Mouse (Mus musculus) retina, embryonic 14.5 days (tissue): ENCODE measurements around the gene Pecam1.
A peak's percentile ranks its signal among the peaks of the same experiment; 100 is the strongest.
"Not testable (repeated sequence)": the region's sequence is repeated elsewhere in the genome, so short reads cannot be mapped to it uniquely, and the experiment has no call there.

ENCODE experiments used
- DNase-seq: peaks from one replicate; pipeline ENCODE4 v3.0.0-alpha.2; 2015; ENCODE audit warnings: low spot score

Gene Pecam1

GRCm38 (mm10) chr11:106666470-106667107 is 83.8 kb downstream of the Pecam1 start:
- no peak for DNase-seq

- DNase-seq, result no peak
Observed at GRCm38 (mm10) chr11:106665841-106666240, 84.6 kb downstream of the Pecam1 start.

DNA sequence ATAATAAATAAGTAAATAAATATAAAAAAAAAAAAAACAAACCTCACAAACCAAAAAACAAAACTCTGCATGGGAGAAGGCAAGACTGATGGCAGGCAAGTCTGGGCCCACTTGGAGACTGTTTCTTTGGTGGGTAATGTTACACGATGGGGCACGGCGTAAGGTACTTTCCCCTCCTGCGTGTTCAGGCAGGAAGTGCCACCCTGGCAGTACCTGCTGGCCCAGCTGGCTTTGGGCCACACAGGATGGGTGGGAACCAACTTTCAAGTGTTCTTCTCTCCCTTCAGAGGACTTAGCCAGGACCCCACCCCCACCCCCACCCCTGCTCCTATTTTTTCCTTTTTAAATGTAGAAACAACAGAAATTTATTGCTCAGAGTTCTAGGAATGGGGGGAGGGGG is 85.1 kb downstream of the Pecam1 start:
- DNase-seq, result no peak

DNA sequence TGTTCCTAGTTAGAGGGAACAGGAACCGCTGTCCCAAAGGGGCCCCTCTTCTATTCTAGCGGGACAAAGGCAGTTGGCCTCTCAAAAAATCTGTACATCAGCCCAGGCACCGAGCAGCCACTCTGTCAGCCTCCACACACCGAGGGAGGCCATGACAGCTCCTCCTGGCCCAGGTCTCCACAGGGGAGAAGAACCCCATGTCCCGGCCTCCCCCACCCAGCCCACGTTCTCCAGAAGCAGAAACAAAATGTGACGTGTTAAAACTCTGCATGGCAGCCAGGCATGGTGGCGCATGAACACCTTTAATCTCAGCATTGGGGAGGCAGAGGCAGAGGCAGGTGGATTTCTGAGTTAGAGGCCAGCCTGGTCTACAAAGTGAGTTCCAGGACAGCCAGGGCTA is 85.7 kb downstream of the Pecam1 start:
- no peak for DNase-seq

DNA sequence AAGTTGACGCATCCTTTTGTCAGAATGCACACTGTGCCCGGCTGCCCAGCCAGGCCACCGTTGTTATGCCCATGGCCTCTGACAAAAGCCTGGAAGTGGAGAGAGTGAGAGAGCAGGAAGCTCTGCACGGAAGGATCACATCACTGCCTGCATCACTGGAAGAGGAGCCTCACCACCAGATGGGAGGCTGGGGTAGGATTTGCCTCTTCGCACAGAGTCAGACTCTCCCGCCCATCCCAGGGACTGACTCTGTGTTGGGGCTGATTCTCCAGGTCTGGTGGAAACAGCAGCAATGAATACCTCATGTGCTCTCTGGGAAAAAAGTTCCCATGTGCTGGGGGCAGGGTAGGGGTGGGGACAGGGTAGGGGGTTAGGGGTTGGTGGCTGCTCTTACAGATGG is 86.6 kb downstream of the Pecam1 start:
- no peak for DNase-seq

- DNase-seq, result no peak
Observed at GRCm38 (mm10) chr11:106662634-106663407, 87.6 kb downstream of the Pecam1 start.

DNA sequence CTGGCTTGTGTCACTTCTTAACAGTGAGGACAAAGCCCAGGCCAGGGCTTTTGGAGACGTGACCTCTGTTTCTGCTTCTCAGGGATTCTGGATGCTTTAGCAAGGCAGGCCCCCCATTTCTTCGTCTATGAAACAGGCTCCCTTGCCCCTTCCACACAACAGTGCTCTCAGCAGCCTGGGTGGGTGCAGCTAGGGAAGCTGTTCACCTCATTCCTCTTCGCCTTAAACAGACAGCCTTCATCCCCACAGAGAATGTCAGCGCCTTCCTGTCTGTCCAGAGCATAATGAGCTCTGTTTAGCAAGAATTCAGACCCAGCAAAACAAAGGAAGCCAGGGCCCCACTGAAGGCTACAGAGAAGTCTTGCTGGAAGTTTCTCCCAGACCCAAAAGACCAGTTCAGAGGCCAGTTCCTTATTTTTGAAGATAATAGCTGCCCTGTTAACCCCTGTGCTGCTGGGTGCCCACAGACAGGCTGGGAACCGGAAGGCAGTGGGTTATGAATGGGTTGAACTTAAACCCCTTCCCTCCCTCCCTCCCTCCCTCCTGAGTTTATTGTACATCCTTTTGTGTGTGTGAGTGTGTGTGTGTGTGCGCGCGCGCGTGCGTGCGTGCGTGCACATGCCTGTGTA is 89.9 kb downstream of the Pecam1 start:
- DNase-seq, result no peak

GRCm38 (mm10) chr11:106659598-106660295 is 90.7 kb downstream of the Pecam1 start:
- peak; percentile 68 for DNase-seq

DNA sequence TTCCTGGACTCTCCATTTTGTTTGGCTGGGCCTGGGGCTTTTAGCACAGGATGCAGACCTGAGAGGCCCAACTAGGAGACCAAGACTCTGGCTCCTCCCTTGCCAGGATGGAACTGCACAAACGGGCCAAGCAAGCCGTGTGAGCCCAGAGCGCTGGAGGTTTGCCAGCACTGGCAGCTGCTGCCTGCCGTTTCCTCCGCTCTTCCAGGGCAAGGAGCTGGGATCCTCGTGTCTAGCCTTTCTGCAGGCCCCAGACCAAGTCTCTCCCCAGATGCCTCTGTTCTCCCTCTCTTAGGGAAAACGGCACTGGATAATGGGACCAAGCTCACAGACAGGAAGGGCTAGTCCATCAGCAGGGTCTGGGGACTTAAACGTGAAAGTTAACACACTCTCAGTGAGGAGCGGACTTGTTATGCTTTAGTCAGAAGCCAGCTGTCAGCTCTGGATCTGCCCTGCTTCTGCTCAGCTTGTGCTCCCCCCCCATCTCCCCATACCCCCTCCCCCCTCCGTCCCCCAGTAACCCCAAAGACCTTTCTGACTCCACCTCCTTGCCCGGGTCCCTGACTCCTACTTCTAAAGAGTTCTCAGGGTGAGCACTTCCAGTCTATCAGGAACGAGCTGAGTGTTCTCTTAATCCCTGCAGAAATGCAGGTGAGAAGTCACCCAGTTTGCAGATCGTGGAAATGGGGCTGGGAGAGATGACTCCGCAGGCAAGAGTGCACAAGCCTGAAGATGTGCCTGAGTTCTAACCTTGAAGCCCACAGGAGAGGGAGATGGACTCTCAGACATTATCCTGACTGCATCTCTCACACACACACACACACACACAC is 92.2 kb downstream of the Pecam1 start:
- DNase-seq, result no peak

DNA sequence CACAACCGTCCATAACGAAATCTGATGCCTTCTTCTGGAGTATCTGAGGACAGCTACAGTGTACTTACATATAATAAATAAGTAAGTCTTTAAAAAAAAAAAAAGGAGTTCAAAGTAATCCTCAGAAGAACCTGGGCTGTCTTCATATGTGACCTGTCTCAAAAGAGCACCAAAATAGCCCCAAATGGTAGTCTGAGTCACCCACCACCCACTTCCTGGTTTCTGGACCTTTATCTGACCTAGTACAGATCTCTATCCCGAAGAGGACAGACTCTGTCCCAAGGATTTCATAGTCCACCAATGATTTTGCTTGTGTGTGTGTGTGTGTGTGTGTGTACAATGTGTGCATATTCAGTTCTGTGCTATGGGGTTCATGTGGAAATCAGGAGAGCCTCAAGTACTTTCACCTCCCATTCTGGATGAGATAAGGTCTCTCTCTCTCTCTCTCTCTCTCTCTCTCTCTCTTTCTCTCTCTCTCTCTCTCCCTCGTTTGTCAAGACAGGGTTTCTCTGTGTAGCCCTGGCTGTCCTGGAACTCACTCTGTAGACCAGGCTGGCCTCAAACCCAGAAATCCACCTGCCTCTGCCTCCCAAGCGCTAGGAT is 93.4 kb downstream of the Pecam1 start:
- not testable (repeated sequence) for DNase-seq

DNA sequence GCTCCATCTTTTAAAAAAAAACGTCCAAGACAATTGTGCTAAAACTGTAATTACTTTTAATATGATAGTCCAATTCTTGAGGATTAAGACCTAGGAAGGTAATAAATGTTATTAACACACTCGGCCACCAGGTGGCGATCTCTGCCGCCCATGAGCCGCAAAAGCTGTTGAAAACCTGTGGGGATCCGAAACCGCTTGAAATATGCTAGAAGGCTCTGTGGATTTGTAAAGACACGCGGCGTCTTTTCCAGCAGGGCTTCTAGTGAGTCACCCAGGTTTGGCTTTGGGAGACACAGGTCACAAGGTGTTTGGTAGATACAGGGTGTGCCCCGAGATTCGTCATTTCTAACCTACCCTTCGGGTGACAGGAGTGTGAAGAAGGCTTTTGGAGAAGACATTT is 102.1 kb downstream of the Pecam1 start:
- peak; percentile 89 for DNase-seq

- DNase-seq, result no peak
Observed at GRCm38 (mm10) chr11:106642966-106643637, 107.3 kb downstream of the Pecam1 start.

GRCm38 (mm10) chr11:106641580-106641979 is 108.8 kb downstream of the Pecam1 start:
- no peak for DNase-seq

GRCm38 (mm10) chr11:106640059-106640458 is 110.4 kb downstream of the Pecam1 start:
- no peak for DNase-seq

DNA sequence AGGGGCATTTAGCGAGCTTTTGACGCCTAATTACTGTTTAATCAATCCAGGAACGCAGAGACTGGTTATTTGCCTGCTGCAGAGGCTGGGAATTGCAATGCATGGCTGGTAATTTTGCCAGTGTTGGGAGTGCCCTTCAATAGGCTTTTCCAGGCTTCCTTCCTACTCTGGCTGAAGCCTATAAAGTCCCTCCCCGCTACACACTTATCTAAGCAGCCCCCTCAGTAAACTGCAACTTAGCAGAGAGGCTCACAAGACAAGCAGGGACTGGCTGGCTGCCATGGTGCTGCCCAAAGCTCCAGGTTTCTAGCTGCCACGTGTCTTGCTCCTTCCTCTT is 111.1 kb downstream of the Pecam1 start:
- DNase-seq, result no peak

- no peak for DNase-seq
Observed at GRCm38 (mm10) chr11:106638551-106639355, 111.7 kb downstream of the Pecam1 start.

- DNase-seq, result no peak
Observed at GRCm38 (mm10) chr11:106637754-106638153, 112.7 kb downstream of the Pecam1 start.

DNA sequence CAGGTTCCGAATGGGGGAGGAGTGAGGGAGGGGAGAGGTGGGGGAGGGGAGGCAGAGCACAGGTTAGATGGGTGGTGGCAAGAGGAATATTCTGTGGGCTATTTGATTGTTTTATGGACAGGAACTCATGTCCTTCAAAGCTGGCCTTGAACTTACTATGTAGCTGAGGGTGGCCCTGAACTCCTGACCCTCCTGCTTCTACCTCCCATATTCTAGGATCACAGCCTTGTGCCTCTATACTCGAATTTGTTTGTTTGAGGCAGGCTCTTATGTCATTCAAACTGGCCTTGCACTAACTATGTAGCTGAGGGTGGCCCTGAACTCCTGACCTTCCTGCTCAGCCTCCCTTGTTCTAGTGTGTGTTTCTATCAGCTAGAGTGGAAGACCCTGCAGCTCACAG is 114.5 kb downstream of the Pecam1 start:
- no peak for DNase-seq

DNA sequence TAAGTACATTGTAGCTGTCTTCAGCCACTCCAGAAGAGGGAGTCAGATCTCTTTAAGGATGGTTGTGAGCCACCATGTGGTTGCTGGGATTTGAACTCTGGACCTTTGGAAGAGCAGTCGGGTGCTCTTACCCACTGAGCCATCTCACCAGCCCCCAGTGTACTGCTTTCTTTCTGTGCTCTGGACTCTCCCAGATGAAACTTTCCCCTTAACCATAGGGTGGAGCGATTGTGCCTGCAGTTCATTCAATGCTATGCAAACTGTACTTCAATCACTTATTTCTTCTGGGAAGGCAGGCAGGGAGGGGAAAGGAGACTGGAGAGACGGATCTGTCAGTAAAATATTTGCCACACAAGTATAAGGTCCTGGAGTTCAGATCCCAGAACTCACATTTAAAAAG is 116.3 kb downstream of the Pecam1 start:
- not testable (repeated sequence) for DNase-seq

DNA sequence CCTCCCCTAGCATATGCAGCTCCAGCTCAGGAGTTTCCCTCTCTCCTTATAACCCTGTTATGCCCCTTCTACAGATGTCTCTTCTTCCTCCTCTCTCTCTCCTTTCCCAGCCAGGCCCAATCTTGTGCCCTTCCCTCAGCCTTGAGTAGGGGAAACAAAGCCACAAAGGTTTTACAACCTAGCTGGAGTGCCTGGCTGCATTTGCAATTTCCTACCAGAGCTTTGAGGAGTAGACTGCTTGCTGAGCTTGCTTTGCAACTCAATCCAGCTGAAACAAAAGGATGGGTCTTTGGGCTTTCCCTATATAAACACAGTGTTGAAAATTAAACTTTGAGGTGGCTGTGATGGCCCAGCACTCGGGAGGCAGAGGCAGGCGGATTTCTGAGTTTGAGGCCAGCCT is 117.0 kb downstream of the Pecam1 start:
- no peak for DNase-seq
